Mouse (Mus musculus) forebrain, embryonic 13.5 days (tissue): ENCODE measurements around the gene Gorasp1. TPM values are rescaled to one million over a fixed set of nuclear protein-coding genes. Genes with fewer than 3 reads are reported as not detected.
A peak's percentile ranks its signal among the peaks of the same experiment; 100 is the strongest.

Experiments used
- ATAC-seq: fragments of 200-750 bp; cut with Nextera tagmentation; 2 replicates; pipeline ENCODE4 v1.8.0; 2017
- H3K27ac ChIP-seq: fragments of 300-500 bp; sonication (generic); 2 replicates; pipeline ENCODE4 v1.5.1; 2015; ENCODE audit warnings: inconsistent platforms, mild to moderate bottlenecking, moderate library complexity
- H3K27me3 ChIP-seq: fragments of 300-500 bp; sonication (generic); 2 replicates; pipeline ENCODE4 v1.6.1; 2015; ENCODE audit warnings: mild to moderate bottlenecking, inconsistent platforms
- H3K36me3 ChIP-seq: fragments of 300-500 bp; sonication (generic); 2 replicates; pipeline ENCODE4 v1.6.1; 2015; ENCODE audit warnings: mild to moderate bottlenecking, inconsistent platforms; ENCODE audit not compliant: poor library complexity, severe bottlenecking
- H3K4me1 ChIP-seq: fragments of 300-500 bp; sonication (generic); 2 replicates; pipeline ENCODE4 v1.6.1; 2015; ENCODE audit warnings: inconsistent platforms
- H3K4me2 ChIP-seq: fragments of 300-500 bp; sonication (generic); 2 replicates; pipeline ENCODE4 v1.6.1; 2015; ENCODE audit warnings: inconsistent platforms, mild to moderate bottlenecking, moderate library complexity
- H3K4me3 ChIP-seq: fragments of 300-500 bp; sonication (generic); 2 replicates; pipeline ENCODE4 v1.5.1; 2015; ENCODE audit warnings: mild to moderate bottlenecking, inconsistent platforms
- H3K9ac ChIP-seq: fragments of 300-500 bp; sonication (generic); 2 replicates; pipeline ENCODE4 v1.6.1; 2015; ENCODE audit warnings: mild to moderate bottlenecking, inconsistent platforms
- H3K9me3 ChIP-seq: fragments of 300-500 bp; sonication (generic); replicated peaks from 2 replicates; pipeline ENCODE4 v1.6.1; 2016; ENCODE audit warnings: inconsistent platforms
- WGBS: fragments of 180-500 bp; shearing (Covaris S2); methylation state at CpG from one replicate; pipeline ENCODE4 v1.1.7; 2015; 5-methylcytosine and 5-hydroxymethylcytosine counted together
- polyA plus RNA-seq: library from polyadenylated mRNA; unstranded; fragments of >200 nt; fragmentation: Nextera tagmentation; extraction: Ambion mirVana; gene quantifications from 2 replicates; pipeline ENCODE4 v1.2.1, GENCODE M21; 2015

Gorasp1 gene
- polyA plus RNA-seq, 1 experiment from 2014 or later, result 20.0 TPM

DNA sequence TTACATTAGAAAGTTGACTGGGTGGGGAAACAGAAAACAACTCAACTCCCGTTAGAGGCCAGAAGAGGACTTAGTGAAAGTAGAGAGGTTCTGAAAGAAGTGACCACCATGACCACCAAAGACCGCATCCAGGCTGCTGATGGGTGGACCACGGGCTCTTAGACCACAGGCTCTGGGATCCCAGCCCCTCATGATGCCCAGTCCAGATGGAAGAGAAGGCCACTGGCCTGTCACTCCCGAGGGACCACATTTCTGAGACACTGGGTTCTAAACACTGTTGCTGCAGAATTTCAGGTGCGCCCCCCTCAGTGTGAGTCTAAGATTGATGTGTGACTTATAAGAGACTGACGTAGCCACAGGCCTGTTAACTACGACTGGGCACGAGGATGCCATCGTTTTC is 47.9 kb downstream of the Gorasp1 start:
- H3K27me3 ChIP-seq, result no peaks in the 10 kb centered on the region
- ATAC-seq, result no peak
- H3K4me3 ChIP-seq, result no peak overlapping the region
- H3K27ac ChIP-seq, result peak overlapping the region; percentile 93
- whole genome bisulfite sequencing, result 49% methylated on average over 9 of the region's 9 CpGs
- peak overlapping the region; percentile 35 for H3K4me2 ChIP-seq
- no peaks in the 10 kb centered on the region for H3K36me3 ChIP-seq
- no peak overlapping the region for H3K9ac ChIP-seq
- H3K4me1 ChIP-seq, result peaks cover 30% of the 10 kb centered on the region
- no peaks in the 10 kb centered on the region for H3K9me3 ChIP-seq

DNA sequence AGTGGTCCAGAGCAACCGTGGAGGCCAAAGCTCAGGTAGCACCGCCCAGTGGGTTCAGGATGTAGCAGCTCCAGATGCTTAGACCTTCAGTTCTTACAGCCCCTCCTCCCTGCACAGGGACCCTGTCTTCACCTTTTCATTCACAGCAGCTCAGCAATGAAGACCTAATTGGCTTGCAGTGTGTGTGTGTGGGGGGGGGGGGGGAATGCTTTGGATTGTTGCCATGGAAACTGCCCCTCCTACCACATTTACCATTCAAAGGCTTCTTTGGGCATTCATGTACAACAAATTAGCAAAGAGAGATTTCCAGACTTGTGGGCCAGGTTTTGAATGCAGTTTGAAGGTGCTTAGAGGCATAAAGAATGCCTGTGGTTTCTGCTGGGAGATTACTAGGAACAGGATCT is 48.5 kb downstream of the Gorasp1 start:
- H3K4me1 ChIP-seq, result peaks cover 26% of the 10 kb centered on the region
- H3K27me3 ChIP-seq, result no peaks in the 10 kb centered on the region
- H3K27ac ChIP-seq, result peak overlapping the region; percentile 93
- H3K9me3 ChIP-seq, result no peaks in the 10 kb centered on the region
- H3K4me2 ChIP-seq, result peak overlapping the region; percentile 35
- no peaks in the 10 kb centered on the region for H3K36me3 ChIP-seq
- ATAC-seq, result peak; percentile 91
- WGBS, result 7% methylated on average over 2 of the region's 2 CpGs
- no peak overlapping the region for H3K4me3 ChIP-seq
- peak overlapping the region; percentile 6; the same call in 1 of the 2 replicates for H3K9ac ChIP-seq

DNA sequence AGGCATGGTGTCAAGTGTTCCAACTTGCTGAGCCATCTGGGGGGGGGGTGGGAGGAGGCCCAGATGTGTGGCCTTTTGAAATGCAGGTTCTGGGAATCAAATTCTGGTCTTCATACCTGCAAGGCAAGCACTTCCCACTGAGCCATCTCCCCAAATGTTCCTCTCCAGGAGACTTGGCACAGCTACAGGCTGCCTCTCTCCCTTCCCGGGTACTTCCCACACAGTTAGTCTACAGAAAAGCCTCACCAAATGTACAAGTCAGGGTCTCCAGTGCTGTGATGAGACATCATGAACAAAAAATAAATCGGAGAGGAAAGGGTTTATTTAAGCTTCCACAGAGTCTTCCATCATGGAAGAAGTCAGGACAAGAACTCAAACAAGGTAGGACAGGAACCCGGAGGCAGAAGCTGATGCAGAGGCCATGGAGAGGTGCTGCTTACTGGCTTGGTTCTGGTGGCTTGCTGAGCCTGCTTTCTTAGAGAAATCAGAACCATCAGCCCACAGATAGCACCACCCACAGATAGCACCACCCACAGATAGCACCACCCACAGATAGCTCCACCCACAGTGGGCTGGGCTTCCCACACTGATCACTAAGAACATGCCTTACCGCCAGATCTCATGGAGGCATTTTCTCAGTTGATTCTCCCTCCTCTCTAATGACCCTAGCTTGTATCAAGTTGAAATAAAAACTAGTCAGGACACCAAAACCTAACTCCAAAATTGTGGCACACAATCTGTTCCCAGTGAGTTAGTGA is 50.0 kb downstream of the Gorasp1 start:
- H3K4me2 ChIP-seq, result no peak overlapping the region
- no peak overlapping the region for H3K9ac ChIP-seq
- no peak for ATAC-seq
- 79% methylated on average over 4 of the region's 4 CpGs for WGBS
- H3K9me3 ChIP-seq, result no peaks in the 10 kb centered on the region
- H3K4me3 ChIP-seq, result no peak overlapping the region
- H3K27ac ChIP-seq, result no peak overlapping the region
- no peaks in the 10 kb centered on the region for H3K27me3 ChIP-seq
- no peaks in the 10 kb centered on the region for H3K36me3 ChIP-seq
- H3K4me1 ChIP-seq, result peaks cover 26% of the 10 kb centered on the region

Other genes starting within 250 kb of the Gorasp1 start
- 0.13 TPM in 1 of 2 replicates, not detected in the other for gene Scn10a, start 218.2 kb downstream of the Gorasp1 start, polyA plus RNA-seq
- 0.30 and 0.38 TPM in 2 replicates for gene Scn11a, start 112.1 kb downstream of the Gorasp1 start, polyA plus RNA-seq
- gene Wdr48, start 42.7 kb downstream of the Gorasp1 start, polyA plus RNA-seq, result 67.7 and 76.8 TPM in 2 replicates
- gene Ttc21a, start within 50 bp of the Gorasp1 start, polyA plus RNA-seq, result 0.32 and 0.54 TPM in 2 replicates
- 1.3 and 1.5 TPM in 2 replicates for gene Csrnp1, start 47.1 kb upstream of the Gorasp1 start, polyA plus RNA-seq
- gene Xirp1, start 86.0 kb upstream of the Gorasp1 start, polyA plus RNA-seq, result not detected in 2 replicates
- 4.9 and 5.0 TPM in 2 replicates for gene Cx3cr1, start 132.3 kb upstream of the Gorasp1 start, polyA plus RNA-seq
- not detected in 2 replicates for gene Ccr8, start 154.5 kb upstream of the Gorasp1 start, polyA plus RNA-seq
- gene Slc25a38, start 172.8 kb upstream of the Gorasp1 start, polyA plus RNA-seq, result 31.2 and 38.8 TPM in 2 replicates
- 1,184 and 1,248 TPM in 2 replicates for gene Rpsa, start 190.1 kb upstream of the Gorasp1 start, polyA plus RNA-seq
- gene Mobp, start 212.1 kb upstream of the Gorasp1 start, polyA plus RNA-seq, result 0.49 and 0.89 TPM in 2 replicates